Mouse (Mus musculus): ENCODE results near the gene Fkbp9.

- no peak for TF ChIP-seq FLI1 (IDR thresholded peaks at IDR 0.05; ENCODE audit: low read length)
- TF ChIP-seq GATA1 (IDR thresholded peaks at IDR 0.05; ENCODE audit: borderline replicate concordance, low read length) = no peak
Observed at GRCm38 (mm10) chr6:56904330-56904729, 72.5 kb downstream of the Fkbp9 start.
